Mouse (Mus musculus) heart, postnatal 0 days (tissue): ENCODE measurements around the gene Eddm3b. TPM values are rescaled to one million over a fixed set of nuclear protein-coding genes. Genes with fewer than 3 reads are reported as not detected.

Experiments
- ATAC-seq: fragments of 200-750 bp; cut with Nextera tagmentation; 2 replicates; pipeline ENCODE4 v1.8.0; 2017; ENCODE audit warnings: low read depth, moderate number of reproducible peaks, moderate library complexity; ENCODE audit not compliant: insufficient read depth
- DNase-seq: peaks from one replicate; pipeline ENCODE4 v3.0.0-alpha.2; 2016; ENCODE audit warnings: low spot score
- H3K27ac ChIP-seq: fragments of 300-500 bp; sonication (generic); 2 replicates; pipeline ENCODE4 v1.5.1; 2014; ENCODE audit warnings: low read depth, mild to moderate bottlenecking
- H3K27me3 ChIP-seq: fragments of 300-500 bp; sonication (generic); 2 replicates; pipeline ENCODE4 v1.6.1; 2014; ENCODE audit warnings: low read length, mixed read lengths; ENCODE audit not compliant: control insufficient read depth, insufficient read depth
- H3K36me3 ChIP-seq: fragments of 300-500 bp; sonication (generic); replicated peaks from 2 replicates; pipeline ENCODE4 v1.6.1; 2014; ENCODE audit warnings: low read length, mixed read lengths; ENCODE audit not compliant: control insufficient read depth, insufficient read depth
- H3K4me1 ChIP-seq: fragments of 300-500 bp; sonication (generic); 2 replicates; pipeline ENCODE4 v1.6.1; 2014; ENCODE audit warnings: antibody characterized with exemption; ENCODE audit not compliant: control insufficient read depth, insufficient read depth
- H3K4me2 ChIP-seq: fragments of 300-500 bp; sonication (generic); 2 replicates; pipeline ENCODE4 v1.6.1; 2014; ENCODE audit warnings: low read depth, mild to moderate bottlenecking, low read length, moderate library complexity
- H3K4me3 ChIP-seq: fragments of 300-500 bp; sonication (generic); 2 replicates; pipeline ENCODE4 v1.5.1; 2014; ENCODE audit warnings: low read depth, low read length
- H3K9ac ChIP-seq: fragments of 300-500 bp; sonication (generic); replicated peaks from 2 replicates; pipeline ENCODE4 v1.6.1; 2014; ENCODE audit warnings: low read depth, low read length, mixed read lengths
- H3K9me3 ChIP-seq: fragments of 300-500 bp; sonication (generic); replicated peaks from 2 replicates; pipeline ENCODE4 v1.6.1; 2016; ENCODE audit warnings: low read length; ENCODE audit not compliant: control insufficient read depth
- CTCF ChIP-seq: IDR thresholded peaks from 2 replicates; pipeline ENCODE4 v1.5.1; 2016; ENCODE audit warnings: antibody characterized with exemption, control low read depth, low read depth
- EP300 ChIP-seq: IDR thresholded peaks from 2 replicates; pipeline ENCODE4 v1.6.1; 2016; ENCODE audit warnings: antibody characterized with exemption, low read depth
- whole genome bisulfite sequencing: fragments of 180-500 bp; shearing (Covaris S2); extraction: QIAGEN DNeasy Blood & Tissue Kit; methylation state at CpG from one replicate; pipeline ENCODE4 v1.1.7; 2014; 5-methylcytosine and 5-hydroxymethylcytosine counted together
- polyA plus RNA-seq: library from polyadenylated mRNA; unstranded; fragments of >200 nt; fragmentation: Nextera tagmentation; extraction: Ambion mirVana; gene quantifications from 2 replicates; pipeline ENCODE4 v1.2.1, GENCODE M21; 2015
- total RNA-seq: library from RNA; depleted of rRNA; stranded (reverse); fragments of >200 nt; gene quantifications from 2 replicates; pipeline ENCODE4 v1.2.3, GENCODE M21; 2014; ENCODE audit warnings: low replicate concordance

The Eddm3b gene
- total and polyA plus RNA-seq, 2 experiments from 2014 or later, result not detected

- Histone ChIP-seq H3K9ac (no peak overlapping the region), H3K4me2 (no peak overlapping the region), H3K9me3 (0 out of 2 replicates have a peak, but pooled peaks cover 4% of the 10 kb centered on the region), H3K36me3 (no peaks in the 10 kb centered on the region), H3K27ac (no peak overlapping the region), H3K4me3 (no peak overlapping the region), H3K27me3 (no peaks in the 10 kb centered on the region), H3K4me1 (peaks cover 4% of the 10 kb centered on the region; the same call in 1 of the 2 replicates)
- TF ChIP-seq EP300 (no peak), CTCF (no peak)
- WGBS, result 70% methylated on average over 9 of the region's 9 CpGs
- DNase-seq (no peak), ATAC-seq (no peak)
Measured at GRCm38 (mm10) chr14:51128775-51129623, 14.8 kb downstream of the Eddm3b start.

DNA sequence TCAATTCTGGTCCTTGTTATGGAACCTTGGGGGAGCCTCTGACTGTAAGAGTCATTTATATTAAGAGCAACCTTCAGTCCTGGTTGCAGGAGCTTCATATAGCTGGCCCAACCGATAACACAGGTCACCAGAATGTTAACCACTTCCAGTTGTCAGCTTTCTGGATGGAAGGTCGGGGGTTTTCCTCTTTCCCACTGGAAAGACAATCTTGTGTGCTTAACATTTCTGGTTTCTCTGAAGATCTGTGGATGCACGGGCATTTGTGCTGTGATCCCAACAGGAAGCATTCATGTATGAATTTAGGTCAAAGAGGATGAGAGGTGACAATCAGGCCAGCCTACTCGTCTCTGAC is 15.4 kb downstream of the Eddm3b start:
- Histone ChIP-seq H3K27me3 (no peaks in the 10 kb centered on the region), H3K4me1 (peaks cover 4% of the 10 kb centered on the region; the same call in 1 of the 2 replicates), H3K9ac (no peak overlapping the region), H3K36me3 (no peaks in the 10 kb centered on the region), H3K4me3 (no peak overlapping the region), H3K27ac (no peak overlapping the region), H3K9me3 (0 out of 2 replicates have a peak, but pooled peaks cover 4% of the 10 kb centered on the region), H3K4me2 (no peak overlapping the region)
- WGBS, result 44% methylated on average over 4 of the region's 4 CpGs
- TF ChIP-seq CTCF, result no peak
- no peak for TF ChIP-seq EP300
- ATAC-seq (no peak), DNase-seq (no peak)

- H3K4me1 ChIP-seq, result peaks cover 4% of the 10 kb centered on the region; the same call in 1 of the 2 replicates
- ATAC-seq (no peak), DNase-seq (no peak)
- no peak overlapping the region for H3K27ac ChIP-seq
- no peak overlapping the region for H3K4me2 ChIP-seq
- H3K9ac ChIP-seq, result no peak overlapping the region
- TF ChIP-seq EP300, result no peak
- TF ChIP-seq CTCF, result no peak
- 53% methylated on average over 9 of the region's 9 CpGs for WGBS
- no peaks in the 10 kb centered on the region for H3K36me3 ChIP-seq
- H3K4me3 ChIP-seq, result no peak overlapping the region
- H3K27me3 ChIP-seq, result no peaks in the 10 kb centered on the region
- 0 out of 2 replicates have a peak, but pooled peaks cover 4% of the 10 kb centered on the region for H3K9me3 ChIP-seq
Measured at GRCm38 (mm10) chr14:51130315-51130940, 16.2 kb downstream of the Eddm3b start.

- no peak for ATAC-seq
- DNase-seq, result no peak
- Histone ChIP-seq H3K9me3 (no peaks in the 10 kb centered on the region), H3K4me1 (peaks cover 4% of the 10 kb centered on the region; the same call in 1 of the 2 replicates), H3K36me3 (no peaks in the 10 kb centered on the region), H3K4me3 (no peak overlapping the region), H3K27ac (no peak overlapping the region), H3K9ac (no peak overlapping the region), H3K27me3 (no peaks in the 10 kb centered on the region), H3K4me2 (no peak overlapping the region)
- TF ChIP-seq CTCF, result no peak
- no peak for TF ChIP-seq EP300
- 72% methylated on average over 7 of the region's 7 CpGs for WGBS
Measured at GRCm38 (mm10) chr14:51131086-51131815, 17.0 kb downstream of the Eddm3b start.

DNA sequence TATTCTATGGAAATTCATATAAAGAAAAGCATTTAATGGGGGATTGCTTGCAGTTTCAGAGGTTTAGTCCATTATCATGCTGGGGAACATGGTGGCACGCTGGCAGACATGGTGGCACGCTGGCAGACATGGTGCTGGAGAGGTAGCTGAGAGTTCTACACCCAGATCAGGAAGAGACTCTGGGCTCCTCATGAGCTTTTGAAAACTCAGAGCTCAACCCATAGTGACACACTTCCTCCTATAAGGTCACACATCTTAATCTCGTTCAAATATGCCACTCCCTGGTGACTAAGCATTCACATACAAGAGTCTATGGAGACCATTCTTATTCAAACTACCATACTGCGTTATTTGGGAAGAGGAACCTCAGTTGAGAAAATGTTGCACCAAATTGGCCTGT is 18.1 kb downstream of the Eddm3b start:
- no peak overlapping the region for H3K9ac ChIP-seq
- TF ChIP-seq EP300 (no peak), CTCF (no peak)
- DNase-seq (no peak), ATAC-seq (no peak)
- no peaks in the 10 kb centered on the region for H3K36me3 ChIP-seq
- peaks cover 4% of the 10 kb centered on the region; the same call in 1 of the 2 replicates for H3K4me1 ChIP-seq
- H3K9me3 ChIP-seq, result no peaks in the 10 kb centered on the region
- H3K27ac ChIP-seq, result no peak overlapping the region
- H3K27me3 ChIP-seq, result no peaks in the 10 kb centered on the region
- 88% methylated on average over 4 of the region's 4 CpGs for WGBS
- H3K4me3 ChIP-seq, result no peak overlapping the region
- no peak overlapping the region for H3K4me2 ChIP-seq
